Comparison of ENCODE assay signal across 14 mouse cellular contexts in the genomic region with DNA sequence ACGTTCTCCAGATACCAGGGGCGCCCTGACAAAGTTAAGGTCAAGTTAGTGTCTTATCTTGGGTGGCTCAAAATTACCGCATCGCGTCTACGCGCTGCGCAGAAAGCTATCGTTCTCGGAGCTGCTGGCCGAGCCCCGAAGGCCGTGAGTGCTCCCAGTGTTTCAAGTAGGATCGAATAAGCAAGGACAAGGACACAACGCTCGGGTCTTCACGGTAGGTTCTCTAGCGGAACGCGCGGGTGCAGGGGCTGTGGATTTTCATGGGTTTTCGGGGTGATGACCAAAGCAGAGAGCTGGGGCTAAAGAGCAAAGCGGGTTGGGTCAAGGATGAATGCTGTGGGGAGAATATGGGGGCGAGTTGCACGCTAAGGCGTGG. TPM values are rescaled to one million over a fixed set of nuclear protein-coding genes. Genes with fewer than 3 reads are reported as not detected.
DNase-seq lines count a peak whose midpoint lies in the region; ATAC-seq lines count a peak whose summit lies in the region.
"Had no signal": no experiment of that assay in that cellular context is flagged by ENCODE, and none has a peak within 500 bp of the region (broad histone marks: within the 10 kb centered on the region; RNA-seq: fewer than 3 reads in every experiment).

No protein-coding gene starts in this region.

- H3K9me3 ChIP-seq in hindbrain, embryonic 11.5 days (ENCODE audit: control insufficient read depth, low read length), result no peaks in the 10 kb centered on the region
- no peaks in the 10 kb centered on the region for H3K9me3 ChIP-seq in hindbrain, embryonic 12.5 days (replicated peaks)
- no peaks in the 10 kb centered on the region for H3K9me3 ChIP-seq in embryonic facial prominence, embryonic 15.5 days (replicated peaks)
- H3K9me3 ChIP-seq: hindbrain, embryonic 15.5 days had no signal

- ATAC-seq in hindbrain, embryonic 11.5 days (ENCODE audit: low FRiP score), result no peak
- no peak for ATAC-seq in hindbrain, embryonic 12.5 days (ENCODE audit: low FRiP score)
- no peak for ATAC-seq in embryonic facial prominence, embryonic 15.5 days (ENCODE audit: insufficient number of reproducible peaks, low FRiP score, low TSS enrichment, low read depth)
- peak; percentile 13; the same call in 1 of the 2 replicates for ATAC-seq in megakaryocyte, adult 5-6 weeks (ENCODE audit: poor library complexity, severe bottlenecking)
- ATAC-seq: CD4-positive, CD25-positive, alpha-beta regulatory T cell, adult 4 months had no signal

- no peak overlapping the region for H3K4me3 ChIP-seq in hindbrain, embryonic 11.5 days (ENCODE audit: low read depth, low read length)
- H3K4me3 ChIP-seq in hindbrain, embryonic 12.5 days, result no peak overlapping the region
- H3K4me3 ChIP-seq in embryonic facial prominence, embryonic 15.5 days (replicated peaks), result no peak overlapping the region
- H3K4me3 ChIP-seq: hindbrain, embryonic 15.5 days had no signal

- DNase-seq in hindbrain, embryonic 11.5 days (ENCODE audit: low spot score), result peak; percentile 65
- peak; percentile 70 for DNase-seq in ES-CJ7 (ENCODE audit: low read depth, low spot score)
- DNase-seq in layer of hippocampus, postnatal 25 days (ENCODE audit: extremely low spot score in 1 of 2, low spot score in 1 of 2), result no peak
- no peak for DNase-seq in adrenal gland, postnatal 14 days
- DNase-seq: cerebellum, adult 9-11 months; gastrocnemius, postnatal 36 days had no signal

- H3K27me3 ChIP-seq in hindbrain, embryonic 11.5 days (ENCODE audit: control insufficient read depth, insufficient read depth, low read length), result peaks cover 99% of the 10 kb centered on the region
- peaks cover 100% of the 10 kb centered on the region for H3K27me3 ChIP-seq in hindbrain, embryonic 12.5 days
- H3K27me3 ChIP-seq in embryonic facial prominence, embryonic 15.5 days, result peaks cover 100% of the 10 kb centered on the region

- under 1% methylated on average over 26 of the region's 26 CpGs for WGBS in hindbrain, embryonic 11.5 days
- under 1% methylated on average over 26 of the region's 26 CpGs for WGBS in hindbrain, embryonic 12.5 days
- under 1% methylated on average over 26 of the region's 26 CpGs for WGBS in embryonic facial prominence, embryonic 15.5 days

- no peak overlapping the region for H3K27ac ChIP-seq in hindbrain, embryonic 11.5 days (ENCODE audit: low read depth, low read length)
- no peak overlapping the region for H3K27ac ChIP-seq in hindbrain, embryonic 12.5 days
- no peak overlapping the region for H3K27ac ChIP-seq in embryonic facial prominence, embryonic 15.5 days (replicated peaks)
- H3K27ac ChIP-seq: hindbrain, embryonic 15.5 days had no signal

- no peak overlapping the region for H3K9ac ChIP-seq in hindbrain, embryonic 11.5 days (ENCODE audit: low read depth, low read length)
- H3K9ac ChIP-seq in hindbrain, embryonic 12.5 days, result no peak overlapping the region
- no peak overlapping the region for H3K9ac ChIP-seq in embryonic facial prominence, embryonic 15.5 days
- H3K9ac ChIP-seq: hindbrain, embryonic 15.5 days had no signal

- no peak overlapping the region for H3K4me2 ChIP-seq in hindbrain, embryonic 11.5 days (replicated peaks; ENCODE audit: low read depth, low read length)
- H3K4me2 ChIP-seq in hindbrain, embryonic 12.5 days (replicated peaks), result no peak overlapping the region
- H3K4me2 ChIP-seq in embryonic facial prominence, embryonic 15.5 days (replicated peaks), result peak overlapping the region; percentile 13; the same call in 1 of the 2 replicates
- H3K4me2 ChIP-seq: hindbrain, embryonic 15.5 days had no signal

- peaks cover 8% of the 10 kb centered on the region for H3K4me1 ChIP-seq in hindbrain, embryonic 11.5 days (replicated peaks; ENCODE audit: control insufficient read depth, insufficient read depth, low read length)
- H3K4me1 ChIP-seq in hindbrain, embryonic 12.5 days, result peaks cover 14% of the 10 kb centered on the region; the same call in 1 of the 2 replicates
- H3K4me1 ChIP-seq in embryonic facial prominence, embryonic 15.5 days, result peaks cover 16% of the 10 kb centered on the region

- no peaks in the 10 kb centered on the region for H3K36me3 ChIP-seq in hindbrain, embryonic 11.5 days (ENCODE audit: control insufficient read depth, insufficient read depth, low read length)
- no peaks in the 10 kb centered on the region for H3K36me3 ChIP-seq in hindbrain, embryonic 12.5 days
- H3K36me3 ChIP-seq in embryonic facial prominence, embryonic 15.5 days, result no peaks in the 10 kb centered on the region
- H3K36me3 ChIP-seq: hindbrain, embryonic 15.5 days had no signal

RNA-seq across cellular contexts. Expression of a gene that starts 0.2 kb away (rescaled TPM):
- not detected in 2 replicates for polyA plus RNA-seq in hindbrain, embryonic 11.5 days (2014; fragmentation: Nextera tagmentation; extraction: Ambion mirVana)
- not detected in 2 replicates for polyA plus RNA-seq in hindbrain, embryonic 12.5 days (2016; fragmentation: Nextera tagmentation; extraction: Ambion mirVana)
- polyA plus RNA-seq in embryonic facial prominence, embryonic 15.5 days (2015; fragmentation: Nextera tagmentation; extraction: Ambion mirVana), result not detected in 2 replicates
- not detected in 2 replicates for total RNA-seq in megakaryocyte, adult 5-6 weeks (2015)
- total RNA-seq in megakaryocyte, adult 5-6 weeks (2017), result not detected in 2 replicates
- total RNA-seq in layer of hippocampus, postnatal 25 days (2021), result not detected
- total RNA-seq in adrenal gland, postnatal 14 days (2021), result not detected in 2 replicates
- total RNA-seq: gastrocnemius, postnatal 36 days; left cerebral cortex, postnatal 10 days; midbrain, postnatal 0 days had no signal
- polyA plus RNA-seq: CD4-positive, CD25-positive, alpha-beta regulatory T cell, adult 4 months; hindbrain, embryonic 15.5 days; lung, embryonic 16.5 days; midbrain, postnatal 0 days had no signal

RNA-seq across cellular contexts. Expression of a gene that starts 4.8 kb away (rescaled TPM):
- not detected in 2 replicates for polyA plus RNA-seq in hindbrain, embryonic 11.5 days (2014; fragmentation: Nextera tagmentation; extraction: Ambion mirVana)
- not detected in 2 replicates for polyA plus RNA-seq in hindbrain, embryonic 12.5 days (2016; fragmentation: Nextera tagmentation; extraction: Ambion mirVana)
- not detected in 2 replicates for polyA plus RNA-seq in embryonic facial prominence, embryonic 15.5 days (2015; fragmentation: Nextera tagmentation; extraction: Ambion mirVana)
- not detected in 2 replicates for total RNA-seq in megakaryocyte, adult 5-6 weeks (2015)
- total RNA-seq in megakaryocyte, adult 5-6 weeks (2017), result not detected in 2 replicates
- total RNA-seq in layer of hippocampus, postnatal 25 days (2021), result not detected
- total RNA-seq in adrenal gland, postnatal 14 days (2021), result not detected in 2 replicates
- total RNA-seq: gastrocnemius, postnatal 36 days; left cerebral cortex, postnatal 10 days; midbrain, postnatal 0 days had no signal
- polyA plus RNA-seq: CD4-positive, CD25-positive, alpha-beta regulatory T cell, adult 4 months; hindbrain, embryonic 15.5 days; lung, embryonic 16.5 days; midbrain, postnatal 0 days had no signal

RNA-seq across cellular contexts. Expression of a gene that starts 11.5 kb away (rescaled TPM):
- polyA plus RNA-seq in hindbrain, embryonic 11.5 days (2014; fragmentation: Nextera tagmentation; extraction: Ambion mirVana), result 0.15 TPM in 1 of 2 replicates, not detected in the other
- polyA plus RNA-seq in hindbrain, embryonic 12.5 days (2016; fragmentation: Nextera tagmentation; extraction: Ambion mirVana), result not detected in 2 replicates
- polyA plus RNA-seq in embryonic facial prominence, embryonic 15.5 days (2015; fragmentation: Nextera tagmentation; extraction: Ambion mirVana), result not detected in 2 replicates
- not detected in 2 replicates for total RNA-seq in megakaryocyte, adult 5-6 weeks (2015)
- total RNA-seq in megakaryocyte, adult 5-6 weeks (2017), result not detected in 2 replicates
- not detected for total RNA-seq in layer of hippocampus, postnatal 25 days (2021)
- total RNA-seq in adrenal gland, postnatal 14 days (2021), result not detected in 2 replicates
- total RNA-seq: gastrocnemius, postnatal 36 days; left cerebral cortex, postnatal 10 days; midbrain, postnatal 0 days had no signal
- polyA plus RNA-seq: CD4-positive, CD25-positive, alpha-beta regulatory T cell, adult 4 months; hindbrain, embryonic 15.5 days; lung, embryonic 16.5 days; midbrain, postnatal 0 days had no signal

RNA-seq across cellular contexts. Expression of a gene that starts 12.1 kb away (rescaled TPM):
- polyA plus RNA-seq in hindbrain, embryonic 11.5 days (2014; fragmentation: Nextera tagmentation; extraction: Ambion mirVana), result 0.13 TPM in 1 of 2 replicates, not detected in the other
- not detected in 2 replicates for polyA plus RNA-seq in hindbrain, embryonic 12.5 days (2016; fragmentation: Nextera tagmentation; extraction: Ambion mirVana)
- polyA plus RNA-seq in embryonic facial prominence, embryonic 15.5 days (2015; fragmentation: Nextera tagmentation; extraction: Ambion mirVana), result 0.57 and 0.76 TPM in 2 replicates
- total RNA-seq in megakaryocyte, adult 5-6 weeks (2015), result not detected in 2 replicates
- total RNA-seq in megakaryocyte, adult 5-6 weeks (2017), result not detected in 2 replicates
- total RNA-seq in layer of hippocampus, postnatal 25 days (2021), result not detected
- total RNA-seq in adrenal gland, postnatal 14 days (2021), result 0.71 TPM in 1 of 2 replicates, not detected in the other
- total RNA-seq: left cerebral cortex, postnatal 10 days had no signal
- polyA plus RNA-seq: CD4-positive, CD25-positive, alpha-beta regulatory T cell, adult 4 months; hindbrain, embryonic 15.5 days; midbrain, postnatal 0 days had no signal

RNA-seq across cellular contexts. Expression of a gene that starts 17.9 kb away (rescaled TPM):
- 0.11 TPM in 1 of 2 replicates, not detected in the other for polyA plus RNA-seq in hindbrain, embryonic 11.5 days (2014; fragmentation: Nextera tagmentation; extraction: Ambion mirVana)
- polyA plus RNA-seq in hindbrain, embryonic 12.5 days (2016; fragmentation: Nextera tagmentation; extraction: Ambion mirVana), result 0.10 TPM in 1 of 2 replicates, not detected in the other
- polyA plus RNA-seq in embryonic facial prominence, embryonic 15.5 days (2015; fragmentation: Nextera tagmentation; extraction: Ambion mirVana), result 2.8 and 4.5 TPM in 2 replicates
- total RNA-seq in megakaryocyte, adult 5-6 weeks (2015), result not detected in 2 replicates
- not detected in 2 replicates for total RNA-seq in megakaryocyte, adult 5-6 weeks (2017)
- not detected for total RNA-seq in layer of hippocampus, postnatal 25 days (2021)
- total RNA-seq in adrenal gland, postnatal 14 days (2021), result 3.8 and 5.8 TPM in 2 replicates
- total RNA-seq: left cerebral cortex, postnatal 10 days; midbrain, postnatal 0 days had no signal
- polyA plus RNA-seq: CD4-positive, CD25-positive, alpha-beta regulatory T cell, adult 4 months; hindbrain, embryonic 15.5 days; midbrain, postnatal 0 days had no signal

Comparison
In these comparisons a context has a peak if more than half of its experiments do, and no peak if none do; other contexts are left out.
1. DNase-seq: peak in hindbrain, embryonic 11.5 days (single experiment) and ES-CJ7 (single experiment); none in layer of hippocampus, postnatal 25 days (0 of 2) and adrenal gland, postnatal 14 days (single experiment).